Mouse (Mus musculus): ENCODE data around the gene 0610010K14Rik. TPM values are rescaled to one million over a fixed set of nuclear protein-coding genes. Genes with fewer than 3 reads are reported as not detected.
A peak's percentile ranks its signal among the peaks of the same experiment; 100 is the strongest.

The 0610010K14Rik gene
- polyA plus RNA-seq, 1 experiment from 2014 or later: 232 TPM

DNA sequence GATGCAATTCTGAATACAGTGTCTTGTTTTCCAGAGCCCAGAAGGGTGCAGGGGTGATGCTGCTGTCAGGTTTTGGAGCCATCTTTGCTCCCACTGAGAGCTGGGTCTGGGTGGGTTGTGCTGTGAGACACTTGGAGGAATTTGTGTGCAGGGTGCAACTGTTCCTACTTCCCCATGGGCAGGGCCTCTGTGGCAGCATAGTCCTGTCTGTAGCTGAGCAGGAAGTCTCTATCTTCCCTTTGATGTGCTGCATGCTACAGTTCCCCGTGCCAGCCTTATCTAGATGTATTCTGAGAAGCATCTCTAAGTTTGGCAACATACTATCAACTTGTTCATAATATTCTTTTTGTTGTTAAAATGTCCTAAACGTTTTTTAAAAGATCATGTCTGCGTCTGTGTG, 27.5 kb upstream of the 0610010K14Rik start:
- no peak overlapping the region for H3K27ac ChIP-seq (ENCODE audit: low read depth, low read length)
- 61% methylated on average over 3 of the region's 3 CpGs for whole genome bisulfite sequencing

DNA sequence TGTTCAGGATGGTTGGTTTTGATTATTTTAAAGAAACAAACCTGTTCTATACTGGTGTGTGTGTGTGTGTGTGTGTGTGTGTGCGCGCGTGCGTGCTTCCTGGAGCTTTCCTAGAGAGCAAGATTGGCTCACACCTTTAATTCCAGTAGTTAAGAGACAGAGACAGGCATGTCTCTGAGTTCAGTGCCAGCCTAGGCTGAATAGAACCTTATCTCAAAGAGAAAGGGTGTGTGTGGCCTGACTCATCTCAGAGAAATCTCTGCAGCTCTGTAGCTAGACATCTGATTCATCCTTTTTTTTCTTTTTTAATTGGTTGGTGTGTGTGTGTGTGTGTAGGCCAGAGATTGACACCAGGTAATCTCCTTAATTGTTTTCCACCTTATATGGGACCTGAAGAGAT, 21.3 kb upstream of the 0610010K14Rik start:
- Histone ChIP-seq H3K4me1 (ENCODE audit: control insufficient read depth, insufficient read depth, low read length) (no peaks in the 10 kb centered on the region), H3K9me3 (ENCODE audit: control insufficient read depth, low read length) (no peaks in the 10 kb centered on the region), H3K27me3 (ENCODE audit: control insufficient read depth, insufficient read depth, low read length) (peaks cover 16% of the 10 kb centered on the region), H3K4me2 (no peak overlapping the region), H3K4me3 (ENCODE audit: low read depth, low read length) (no peak overlapping the region), H3K9ac (ENCODE audit: low read length) (no peak overlapping the region), H3K27ac (ENCODE audit: low read depth, low read length) (no peak overlapping the region), H3K36me3 (ENCODE audit: control insufficient read depth, insufficient read depth, low read length) (no peaks in the 10 kb centered on the region)
- ATAC-seq (ENCODE audit: low FRiP score) (no peak), DNase-seq (ENCODE audit: low spot score, missing footprints) (no peak)
- 95% methylated on average over 4 of the region's 4 CpGs for WGBS

More for the DNA sequence above, 27.5 kb upstream of the 0610010K14Rik start:
- Histone ChIP-seq H3K27me3 (ENCODE audit: control insufficient read depth, insufficient read depth, low read length) (no peaks in the 10 kb centered on the region), H3K4me1 (ENCODE audit: control insufficient read depth, insufficient read depth, low read length) (no peaks in the 10 kb centered on the region), H3K4me2 (no peak overlapping the region), H3K36me3 (ENCODE audit: control insufficient read depth, insufficient read depth, low read length) (no peaks in the 10 kb centered on the region), H3K9me3 (ENCODE audit: control insufficient read depth, low read length) (no peaks in the 10 kb centered on the region), H3K4me3 (ENCODE audit: low read depth, low read length) (no peak overlapping the region), H3K9ac (ENCODE audit: low read length) (no peak overlapping the region)
- ATAC-seq (ENCODE audit: low FRiP score) (no peak), DNase-seq (ENCODE audit: low spot score, missing footprints) (no peak)

DNA sequence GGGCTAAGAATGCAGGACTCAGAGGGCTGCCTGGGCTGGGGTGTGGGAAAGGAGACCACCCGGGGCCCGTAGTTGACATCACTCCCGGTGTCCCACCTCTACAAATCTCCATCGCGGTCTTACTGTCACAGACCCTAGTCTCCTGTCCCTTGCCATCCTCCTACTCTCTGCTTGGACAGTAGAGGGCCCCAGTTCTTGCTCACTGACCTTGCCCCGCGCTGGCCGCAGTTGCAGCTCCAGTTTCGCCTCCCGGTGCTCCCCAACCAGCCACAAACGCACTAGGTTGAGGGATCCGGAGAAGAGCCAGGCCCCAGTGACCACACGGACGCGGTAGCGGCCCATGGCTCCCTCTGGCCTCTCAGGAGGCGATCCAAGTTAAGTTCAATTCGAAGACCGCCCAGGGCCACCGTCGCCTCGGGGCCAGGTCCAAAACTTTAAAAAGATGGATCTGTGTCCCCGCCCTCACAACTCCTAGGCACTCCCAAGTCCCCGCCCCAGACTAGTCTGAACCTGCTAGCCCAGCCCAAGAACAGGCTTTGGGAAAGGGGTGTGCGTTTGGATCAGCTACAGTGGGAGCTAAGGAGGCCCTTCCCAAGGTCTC, 17.3 kb upstream of the 0610010K14Rik start, which contains the start of gene Alox12:
Gene Alox12, minus strand, starts transcription at position 423 of the 601 bp plus-strand sequence.
- DNase-seq (ENCODE audit: low spot score, missing footprints): peak; percentile 94
- Histone ChIP-seq H3K4me1 (ENCODE audit: control insufficient read depth, insufficient read depth, low read length) (no peaks in the 10 kb centered on the region), H3K4me3 (ENCODE audit: low read depth, low read length) (peak within 1 kb of the TSS; percentile 21), H3K27me3 (ENCODE audit: control insufficient read depth, insufficient read depth, low read length) (peaks cover 30% of the 10 kb centered on the region), H3K36me3 (ENCODE audit: control insufficient read depth, insufficient read depth, low read length) (no peaks in the 10 kb centered on the region), H3K9me3 (ENCODE audit: control insufficient read depth, low read length) (no peaks in the 10 kb centered on the region), H3K4me2 (peak within 1 kb of the TSS; percentile 42), H3K9ac (ENCODE audit: low read length) (peak within 1 kb of the TSS; percentile 44), H3K27ac (ENCODE audit: low read depth, low read length) (no peak within 1 kb of the TSS)
- 0 out of 2 replicates have a peak, but pooled peaks have one; percentile 9 for ATAC-seq (ENCODE audit: low FRiP score)
- WGBS: 1% methylated on average over 25 of the region's 25 CpGs

DNA sequence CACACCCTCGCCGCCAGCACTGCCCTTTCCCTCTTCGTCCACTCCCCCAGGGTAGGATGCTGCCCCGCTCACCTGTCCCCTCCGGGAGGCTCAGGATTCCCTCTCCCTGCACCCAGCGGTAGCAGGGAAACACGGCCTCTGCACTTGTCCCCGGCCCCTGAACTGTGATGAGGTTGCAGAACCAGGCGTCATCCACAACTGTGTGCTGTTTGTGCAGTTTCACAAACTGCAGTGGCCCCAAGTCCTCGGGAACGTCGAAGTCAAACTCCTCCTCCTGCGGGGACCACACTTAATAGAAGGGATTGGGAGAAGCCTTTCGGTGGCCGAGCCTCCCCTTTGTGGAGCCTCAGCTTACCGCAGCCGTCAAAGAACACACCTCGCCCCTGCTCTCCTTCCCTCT, 16.6 kb upstream of the 0610010K14Rik start:
- WGBS: 5% methylated on average over 18 of the region's 18 CpGs
- DNase-seq (ENCODE audit: low spot score, missing footprints) (peak; percentile 84), ATAC-seq (ENCODE audit: low FRiP score) (no peak)
- no peaks in the 10 kb centered on the region for H3K9me3 ChIP-seq (ENCODE audit: control insufficient read depth, low read length)
- no peaks in the 10 kb centered on the region for H3K4me1 ChIP-seq (ENCODE audit: control insufficient read depth, insufficient read depth, low read length)
- no peak overlapping the region for H3K9ac ChIP-seq (ENCODE audit: low read length)
- H3K4me2 ChIP-seq: peak overlapping the region; percentile 42; the same call in 1 of the 2 replicates
- no peaks in the 10 kb centered on the region for H3K36me3 ChIP-seq (ENCODE audit: control insufficient read depth, insufficient read depth, low read length)
- H3K4me3 ChIP-seq (ENCODE audit: low read depth, low read length): no peak overlapping the region
- H3K27ac ChIP-seq (ENCODE audit: low read depth, low read length): no peak overlapping the region
- peaks cover 30% of the 10 kb centered on the region for H3K27me3 ChIP-seq (ENCODE audit: control insufficient read depth, insufficient read depth, low read length)

DNA sequence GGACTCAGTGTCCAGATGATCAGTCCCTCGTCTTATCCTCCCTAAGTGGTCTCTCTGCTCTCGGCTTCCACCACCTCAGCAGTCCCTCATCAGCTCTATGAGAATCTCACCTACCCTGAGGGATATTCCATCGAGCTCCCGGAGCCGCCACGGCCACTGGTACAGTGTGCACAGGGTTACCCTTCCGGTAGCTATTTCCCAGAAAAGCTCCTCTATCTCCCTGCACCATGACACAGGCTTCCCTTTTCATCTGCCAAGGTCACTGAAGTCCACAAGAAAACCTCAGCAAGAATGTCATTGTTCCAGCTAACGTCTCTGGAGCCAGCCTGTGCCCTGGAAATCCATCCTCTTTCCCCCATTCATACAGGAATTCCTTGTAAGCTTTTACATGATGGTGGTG, 14.1 kb upstream of the 0610010K14Rik start:
- no peak overlapping the region for H3K4me2 ChIP-seq
- no peaks in the 10 kb centered on the region for H3K36me3 ChIP-seq (ENCODE audit: control insufficient read depth, insufficient read depth, low read length)
- no peak overlapping the region for H3K27ac ChIP-seq (ENCODE audit: low read depth, low read length)
- 80% methylated on average over 8 of the region's 8 CpGs for WGBS
- H3K4me3 ChIP-seq (ENCODE audit: low read depth, low read length): no peak overlapping the region
- ATAC-seq (ENCODE audit: low FRiP score): no peak
- DNase-seq (ENCODE audit: low spot score, missing footprints): no peak
- no peaks in the 10 kb centered on the region for H3K9me3 ChIP-seq (ENCODE audit: control insufficient read depth, low read length)
- peaks cover 30% of the 10 kb centered on the region for H3K27me3 ChIP-seq (ENCODE audit: control insufficient read depth, insufficient read depth, low read length)
- no peak overlapping the region for H3K9ac ChIP-seq (ENCODE audit: low read length)
- H3K4me1 ChIP-seq (ENCODE audit: control insufficient read depth, insufficient read depth, low read length): no peaks in the 10 kb centered on the region

DNA sequence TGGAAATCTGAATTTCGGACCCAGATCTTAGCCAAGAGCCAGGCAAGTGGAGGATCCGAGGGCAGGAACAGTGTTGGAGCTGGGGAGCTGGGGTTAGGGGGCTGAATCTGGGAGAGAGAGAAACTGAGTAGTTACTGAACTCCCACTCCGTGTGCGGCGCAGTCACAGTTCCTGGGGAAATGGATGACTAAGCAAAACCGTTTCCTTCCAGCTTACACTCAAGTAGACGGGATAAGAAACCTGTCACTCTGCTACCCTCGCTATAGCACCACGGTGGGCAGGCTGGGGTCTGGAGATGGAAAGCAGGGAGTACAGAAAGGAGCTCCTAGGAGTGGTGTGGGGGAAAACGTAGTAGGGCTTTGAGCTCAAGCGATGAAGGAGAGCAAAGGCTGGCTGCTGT, 12.4 kb upstream of the 0610010K14Rik start:
- DNase-seq (ENCODE audit: low spot score, missing footprints): no peak
- Histone ChIP-seq H3K27me3 (ENCODE audit: control insufficient read depth, insufficient read depth, low read length) (peaks cover 25% of the 10 kb centered on the region), H3K27ac (ENCODE audit: low read depth, low read length) (no peak overlapping the region), H3K9me3 (ENCODE audit: control insufficient read depth, low read length) (no peaks in the 10 kb centered on the region), H3K36me3 (ENCODE audit: control insufficient read depth, insufficient read depth, low read length) (no peaks in the 10 kb centered on the region), H3K4me3 (ENCODE audit: low read depth, low read length) (no peak overlapping the region), H3K9ac (ENCODE audit: low read length) (no peak overlapping the region), H3K4me1 (ENCODE audit: control insufficient read depth, insufficient read depth, low read length) (no peaks in the 10 kb centered on the region), H3K4me2 (no peak overlapping the region)
- no peak for ATAC-seq (ENCODE audit: low FRiP score)
- WGBS: 75% methylated on average over 11 of the region's 11 CpGs

DNA sequence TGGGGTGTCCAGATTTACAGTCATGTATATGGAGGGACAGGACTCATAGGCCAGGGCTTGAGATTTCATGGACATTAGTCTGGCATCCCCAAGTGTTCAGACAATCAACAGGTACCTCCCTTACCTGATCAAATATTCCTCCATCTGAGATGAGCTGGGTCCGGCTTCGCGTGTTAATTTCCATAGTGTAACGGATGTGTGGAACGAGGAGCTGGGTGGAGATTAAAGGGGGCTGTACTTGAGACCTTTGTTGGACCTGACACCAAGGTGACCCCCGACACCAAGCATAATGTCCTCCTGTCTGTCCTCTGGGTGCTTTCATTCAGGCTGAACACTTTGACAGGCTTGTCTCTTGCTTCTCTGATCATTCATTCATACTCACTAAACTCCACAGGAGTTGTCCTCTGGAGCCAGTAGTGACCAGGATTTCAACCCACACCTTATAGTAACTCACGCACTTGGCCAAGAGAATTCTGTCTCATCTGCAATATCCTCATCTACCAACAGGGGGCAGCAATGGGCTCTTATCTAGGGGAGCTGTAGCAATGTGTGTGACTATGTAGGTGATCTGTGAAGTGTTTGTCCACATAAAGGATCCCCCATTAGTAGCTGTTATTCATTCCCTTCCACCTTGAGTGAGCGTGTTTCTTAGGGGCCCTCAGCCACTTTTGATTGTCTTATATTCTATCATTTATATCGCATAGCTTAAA, 9.6 kb upstream of the 0610010K14Rik start:
- WGBS: 50% methylated on average over 9 of the region's 9 CpGs
- peak; percentile 98 for DNase-seq (ENCODE audit: low spot score, missing footprints)

DNA sequence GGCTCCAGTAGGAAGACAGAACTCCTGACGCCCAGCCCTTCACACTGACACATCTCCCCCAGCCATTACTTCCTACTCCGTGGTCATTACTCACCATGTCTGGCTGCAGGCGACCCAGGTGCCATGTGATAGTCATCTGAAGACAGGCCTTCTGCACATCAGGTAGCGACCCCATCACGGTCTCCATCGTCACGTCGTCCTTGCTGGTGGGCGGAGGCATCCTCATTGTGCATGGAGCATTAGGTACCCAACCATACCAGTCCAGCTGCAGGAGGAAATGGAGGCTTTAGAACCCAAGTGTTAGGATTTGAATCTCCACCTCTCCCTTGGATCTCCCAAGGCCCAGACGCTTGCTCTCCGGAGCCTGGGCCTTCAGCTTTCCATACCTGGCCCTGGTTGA, 4.9 kb upstream of the 0610010K14Rik start:
- Histone ChIP-seq H3K36me3 (ENCODE audit: control insufficient read depth, insufficient read depth, low read length) (no peaks in the 10 kb centered on the region), H3K9me3 (ENCODE audit: control insufficient read depth, low read length) (no peaks in the 10 kb centered on the region), H3K4me2 (no peak overlapping the region), H3K4me1 (ENCODE audit: control insufficient read depth, insufficient read depth, low read length) (peaks cover 15% of the 10 kb centered on the region), H3K9ac (ENCODE audit: low read length) (no peak overlapping the region), H3K4me3 (ENCODE audit: low read depth, low read length) (no peak overlapping the region), H3K27ac (ENCODE audit: low read depth, low read length) (no peak overlapping the region), H3K27me3 (ENCODE audit: control insufficient read depth, insufficient read depth, low read length) (no peaks in the 10 kb centered on the region)
- DNase-seq (ENCODE audit: low spot score, missing footprints) (no peak), ATAC-seq (ENCODE audit: low FRiP score) (no peak)
- 75% methylated on average over 11 of the region's 11 CpGs for WGBS

More for the DNA sequence above, 9.6 kb upstream of the 0610010K14Rik start:
- Histone ChIP-seq H3K9me3 (ENCODE audit: control insufficient read depth, low read length) (no peaks in the 10 kb centered on the region), H3K4me1 (ENCODE audit: control insufficient read depth, insufficient read depth, low read length) (no peaks in the 10 kb centered on the region), H3K27me3 (ENCODE audit: control insufficient read depth, insufficient read depth, low read length) (no peaks in the 10 kb centered on the region), H3K4me3 (ENCODE audit: low read depth, low read length) (no peak overlapping the region), H3K36me3 (ENCODE audit: control insufficient read depth, insufficient read depth, low read length) (no peaks in the 10 kb centered on the region), H3K9ac (ENCODE audit: low read length) (no peak overlapping the region), H3K4me2 (no peak overlapping the region), H3K27ac (ENCODE audit: low read depth, low read length) (no peak overlapping the region)
- ATAC-seq (ENCODE audit: low FRiP score): no peak

DNA sequence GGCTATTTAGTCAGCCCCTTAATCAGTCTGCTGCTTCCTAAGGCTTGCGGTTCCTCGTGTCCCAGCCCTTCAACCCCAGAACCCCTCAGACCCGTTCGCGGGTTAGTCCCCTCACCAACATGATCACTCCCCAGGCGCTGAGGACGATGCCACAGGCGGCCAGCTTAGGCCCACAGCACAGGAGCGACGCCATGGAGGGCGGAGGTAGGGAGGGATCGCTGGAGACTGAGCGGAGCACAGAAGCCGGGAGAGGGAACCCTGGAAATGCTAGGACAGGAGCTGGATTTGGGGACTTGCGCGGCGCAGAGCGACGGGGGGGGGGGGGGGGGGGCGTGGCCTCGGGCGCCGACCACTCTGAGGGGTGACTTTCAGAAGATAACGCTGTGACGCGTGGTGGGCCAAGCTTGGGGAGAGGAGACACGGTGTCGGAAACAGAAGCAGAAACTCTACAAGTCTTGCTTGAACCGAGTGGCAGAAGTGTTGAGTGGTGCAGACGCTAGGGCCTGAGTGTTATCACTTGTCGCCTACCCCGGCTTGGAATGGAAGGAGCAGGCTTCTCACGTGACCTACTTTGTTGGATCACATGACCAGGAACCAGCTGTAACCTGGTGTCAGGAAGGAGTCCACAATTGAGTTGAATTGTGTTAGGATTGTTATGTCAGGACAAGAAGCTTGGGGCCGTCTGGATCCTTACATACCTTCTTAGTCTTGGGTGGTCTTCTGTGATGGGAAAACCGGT, 2.0 kb upstream of the 0610010K14Rik start, which contains the start of the genes Gm21988 and Rnasek:
Gene Gm21988, minus strand, starts transcription at position 290 of the 739 bp plus-strand sequence.
Gene Rnasek, minus strand, starts transcription at position 302 of the 739 bp plus-strand sequence.
- Histone ChIP-seq H3K36me3 (ENCODE audit: control insufficient read depth, insufficient read depth, low read length) (peaks cover 6% of the 10 kb centered on the region), H3K9me3 (ENCODE audit: control insufficient read depth, low read length) (no peaks in the 10 kb centered on the region), H3K4me1 (ENCODE audit: control insufficient read depth, insufficient read depth, low read length) (peaks cover 25% of the 10 kb centered on the region), H3K4me2 (peak within 1 kb of the TSS; percentile 83), H3K4me3 (ENCODE audit: low read depth, low read length) (peak within 1 kb of the TSS; percentile 89), H3K27me3 (ENCODE audit: control insufficient read depth, insufficient read depth, low read length) (no peaks in the 10 kb centered on the region), H3K27ac (ENCODE audit: low read depth, low read length) (peak within 1 kb of the TSS; percentile 61), H3K9ac (ENCODE audit: low read length) (peak within 1 kb of the TSS; percentile 86)
- DNase-seq (ENCODE audit: low spot score, missing footprints) (peak; percentile 99), ATAC-seq (ENCODE audit: low FRiP score) (peak; percentile 36)
- WGBS: under 1% methylated on average over 32 of the region's 35 CpGs
